ENCODE assay signal across 8 mouse cellular contexts in the genomic region with DNA sequence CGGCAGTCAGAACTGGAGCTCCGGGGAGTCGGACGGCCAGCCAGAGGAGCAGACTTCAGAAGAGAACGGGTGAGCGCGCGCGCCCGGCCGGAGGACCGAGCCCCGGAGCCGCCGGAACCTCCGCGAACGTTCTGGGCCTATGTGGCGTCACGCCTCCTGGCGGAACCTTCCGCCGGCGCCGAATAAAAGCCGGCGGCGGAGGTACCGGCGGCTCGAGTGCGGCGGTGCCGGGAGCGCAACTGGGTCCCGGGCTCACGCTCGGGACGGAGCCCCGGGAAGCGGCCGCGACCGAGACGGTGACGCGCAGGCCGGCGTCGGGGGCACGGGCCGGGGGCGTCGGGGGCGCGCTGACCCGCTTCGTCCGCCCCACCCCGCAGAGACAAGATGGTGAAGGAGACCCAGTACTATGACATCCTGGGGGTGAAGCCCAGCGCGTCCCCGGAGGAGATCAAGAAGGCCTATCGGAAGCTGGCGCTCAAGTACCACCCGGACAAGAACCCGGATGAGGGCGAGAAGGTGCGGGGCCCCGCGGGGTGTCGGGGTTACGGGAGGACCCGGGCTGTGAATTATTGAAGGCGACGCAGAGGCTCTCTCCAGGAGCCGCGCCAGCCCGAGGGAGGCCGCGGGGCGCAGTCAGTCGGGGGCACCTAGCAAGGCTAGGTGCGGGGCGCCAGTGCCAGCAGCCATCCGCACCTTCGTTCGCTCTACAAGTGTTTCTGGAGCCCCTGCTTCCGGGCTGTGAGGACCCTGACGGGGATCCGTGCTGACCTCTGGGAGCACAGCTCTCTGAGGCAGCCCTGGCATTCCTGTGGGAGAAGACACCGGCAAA. TPM values are rescaled to one million over a fixed set of nuclear protein-coding genes. Genes with fewer than 3 reads are reported as not detected.
DNase-seq lines count a peak whose midpoint lies in the region; ATAC-seq and TF ChIP-seq lines count a peak whose summit lies in the region.

No protein-coding gene starts in this region.

- peak; percentile 56; the same call in 1 of the 2 replicates for ATAC-seq in limb, embryonic 15.5 days (ENCODE audit: insufficient number of reproducible peaks, low FRiP score, low TSS enrichment, low read depth)
- peak; percentile 81 for ATAC-seq in midbrain, embryonic 16.5 days

- WGBS in heart, embryonic 10.5 days: under 1% methylated on average over 92 of the region's 92 CpGs
- WGBS in limb, embryonic 15.5 days: under 1% methylated on average over 88 of the region's 92 CpGs
- WGBS in midbrain, embryonic 16.5 days: under 1% methylated on average over 77 of the region's 92 CpGs

- TF ChIP-seq CTCF in bone marrow macrophage, adult 2 months (IDR thresholded peaks at IDR 0.05; ENCODE audit: low read depth, low read length): no peak
- no peak for TF ChIP-seq CTCF in embryonic fibroblast, embryonic 13.5 days (IDR thresholded peaks at IDR 0.05; ENCODE audit: borderline replicate concordance, insufficient read depth, low read length)

- H3K4me3 ChIP-seq in bone marrow macrophage, adult 2 months (ENCODE audit: insufficient read depth, low read length): peak overlapping the region; percentile 60
- H3K4me3 ChIP-seq in embryonic fibroblast, embryonic 13.5 days (ENCODE audit: insufficient read depth, low read length): peak overlapping the region; percentile 72
- H3K4me3 ChIP-seq in heart, embryonic 10.5 days: peak overlapping the region; percentile 84
- peak overlapping the region; percentile 76 for H3K4me3 ChIP-seq in limb, embryonic 15.5 days
- peak overlapping the region; percentile 81 for H3K4me3 ChIP-seq in midbrain, embryonic 16.5 days (ENCODE audit: low read depth, low read length)

- no peaks in the 10 kb centered on the region for H3K9me3 ChIP-seq in heart, embryonic 10.5 days
- H3K9me3 ChIP-seq in limb, embryonic 15.5 days: no peaks in the 10 kb centered on the region
- H3K9me3 ChIP-seq in midbrain, embryonic 16.5 days (replicated peaks; ENCODE audit: control insufficient read depth, low read length, poor library complexity, severe bottlenecking): no peaks in the 10 kb centered on the region

- peak overlapping the region; percentile 85 for H3K9ac ChIP-seq in limb, embryonic 15.5 days
- H3K9ac ChIP-seq in midbrain, embryonic 16.5 days (ENCODE audit: low read depth, low read length): peak overlapping the region; percentile 83

- H3K4me1 ChIP-seq in bone marrow macrophage, adult 2 months (ENCODE audit: control insufficient read depth, insufficient read depth, low read length): 0 out of 2 replicates have a peak, but pooled peaks cover under 1% of the 10 kb centered on the region
- peaks cover 9% of the 10 kb centered on the region for H3K4me1 ChIP-seq in embryonic fibroblast, embryonic 13.5 days (ENCODE audit: control insufficient read depth, insufficient read depth, low read length)
- peaks cover 43% of the 10 kb centered on the region for H3K4me1 ChIP-seq in heart, embryonic 10.5 days
- peaks cover 11% of the 10 kb centered on the region for H3K4me1 ChIP-seq in limb, embryonic 15.5 days
- H3K4me1 ChIP-seq in midbrain, embryonic 16.5 days (ENCODE audit: control insufficient read depth, insufficient read depth, low read length): peaks cover 6% of the 10 kb centered on the region

- peak overlapping the region; percentile 94 for H3K4me2 ChIP-seq in limb, embryonic 15.5 days
- peak overlapping the region; percentile 76 for H3K4me2 ChIP-seq in midbrain, embryonic 16.5 days (ENCODE audit: low read length)

- no peak overlapping the region for H3K27ac ChIP-seq in bone marrow macrophage, adult 2 months (ENCODE audit: insufficient read depth, low read depth, low read length)
- H3K27ac ChIP-seq in embryonic fibroblast, embryonic 13.5 days (ENCODE audit: insufficient read depth, low read length): no peak overlapping the region
- H3K27ac ChIP-seq in heart, embryonic 10.5 days: peak overlapping the region; percentile 93
- H3K27ac ChIP-seq in limb, embryonic 15.5 days: peak overlapping the region; percentile 47
- H3K27ac ChIP-seq in midbrain, embryonic 16.5 days (ENCODE audit: low read length): 0 out of 2 replicates have a peak overlapping the region, but pooled peaks have one; percentile 22

- no peak for TF ChIP-seq POLR2A in bone marrow macrophage, adult 2 months (IDR thresholded peaks at IDR 0.05; ENCODE audit: borderline replicate concordance, low read depth, low read length)
- peak; percentile 88; the same call in 1 of the 2 replicates for TF ChIP-seq POLR2A in embryonic fibroblast, embryonic 13.5 days (IDR thresholded peaks at IDR 0.05; ENCODE audit: low read depth, low read length)

- H3K27me3 ChIP-seq in heart, embryonic 10.5 days (ENCODE audit: insufficient read depth, poor library complexity, severe bottlenecking): peaks cover 35% of the 10 kb centered on the region
- H3K27me3 ChIP-seq in limb, embryonic 15.5 days: peaks cover 5% of the 10 kb centered on the region; the same call in 1 of the 2 replicates
- peaks cover 8% of the 10 kb centered on the region; the same call in 1 of the 2 replicates for H3K27me3 ChIP-seq in midbrain, embryonic 16.5 days (ENCODE audit: control insufficient read depth, insufficient read depth, low read depth, low read length)

- DNase-seq in 3T3-L1 (ENCODE audit: low read depth, low spot score): peak; percentile 29
- DNase-seq in heart, embryonic 10.5 days (ENCODE audit: low spot score): peak; percentile 88
- DNase-seq in kidney, adult 9 months: peak; percentile 77
- peak; percentile 77 to 80 for DNase-seq in spleen, postnatal 10 days (ENCODE audit: low spot score in 2 of 2)

- no peaks in the 10 kb centered on the region for H3K36me3 ChIP-seq in heart, embryonic 10.5 days
- no peaks in the 10 kb centered on the region for H3K36me3 ChIP-seq in limb, embryonic 15.5 days
- H3K36me3 ChIP-seq in midbrain, embryonic 16.5 days (ENCODE audit: control insufficient read depth, insufficient read depth, low read length): no peaks in the 10 kb centered on the region

RNA-seq across cellular contexts. Expression of a gene that starts 0.9 kb away (rescaled TPM):
- polyA plus RNA-seq in bone marrow macrophage, adult 2 months (2012; ENCODE audit: insufficient read depth, insufficient read length, missing spikeins): 0.19 and 0.27 TPM in 2 replicates
- polyA plus RNA-seq in embryonic fibroblast, embryonic 13.5 days (2011; ENCODE audit: insufficient read length, low read depth, missing spikeins): 14.7 and 16.3 TPM in 2 replicates
- polyA plus RNA-seq in heart, embryonic 10.5 days (2016; fragmentation: Nextera tagmentation; extraction: Ambion mirVana): 9.7 and 16.3 TPM in 2 replicates
- polyA plus RNA-seq in limb, embryonic 15.5 days (2015; fragmentation: Nextera tagmentation; extraction: Ambion mirVana): 10.1 and 14.8 TPM in 2 replicates
- polyA plus RNA-seq in midbrain, embryonic 16.5 days (2015; fragmentation: Nextera tagmentation; extraction: Ambion mirVana): 7.4 and 8.4 TPM in 2 replicates

RNA-seq across cellular contexts. Expression of a gene that starts 34.8 kb away (rescaled TPM):
- polyA plus RNA-seq in bone marrow macrophage, adult 2 months (2012; ENCODE audit: insufficient read depth, insufficient read length, missing spikeins): 32.7 and 39.9 TPM in 2 replicates
- polyA plus RNA-seq in embryonic fibroblast, embryonic 13.5 days (2011; ENCODE audit: insufficient read length, low read depth, missing spikeins): 80.0 and 81.6 TPM in 2 replicates
- polyA plus RNA-seq in heart, embryonic 10.5 days (2016; fragmentation: Nextera tagmentation; extraction: Ambion mirVana): 130 and 151 TPM in 2 replicates
- 150 and 151 TPM in 2 replicates for polyA plus RNA-seq in limb, embryonic 15.5 days (2015; fragmentation: Nextera tagmentation; extraction: Ambion mirVana)
- 90.0 and 91.9 TPM in 2 replicates for polyA plus RNA-seq in midbrain, embryonic 16.5 days (2015; fragmentation: Nextera tagmentation; extraction: Ambion mirVana)

RNA-seq across cellular contexts. Expression of a gene that starts 37.9 kb away (rescaled TPM):
- not detected in 2 replicates for polyA plus RNA-seq in bone marrow macrophage, adult 2 months (2012; ENCODE audit: insufficient read depth, insufficient read length, missing spikeins)
- polyA plus RNA-seq in embryonic fibroblast, embryonic 13.5 days (2011; ENCODE audit: insufficient read length, low read depth, missing spikeins): 0.55 and 0.56 TPM in 2 replicates
- 0.27 and 0.48 TPM in 2 replicates for polyA plus RNA-seq in heart, embryonic 10.5 days (2016; fragmentation: Nextera tagmentation; extraction: Ambion mirVana)
- 5.3 and 6.0 TPM in 2 replicates for polyA plus RNA-seq in limb, embryonic 15.5 days (2015; fragmentation: Nextera tagmentation; extraction: Ambion mirVana)
- polyA plus RNA-seq in midbrain, embryonic 16.5 days (2015; fragmentation: Nextera tagmentation; extraction: Ambion mirVana): 20.6 and 33.4 TPM in 2 replicates

Comparison
In these comparisons a context has a peak if more than half of its experiments do, and no peak if none do; other contexts are left out.
1. DNase-seq: peak in every context shown above with its lines; median percentile 88 in heart, embryonic 10.5 days; 78 in spleen, postnatal 10 days; 77 in kidney, adult 9 months; 29 in 3T3-L1.
2. H3K27ac ChIP-seq: peak in heart, embryonic 10.5 days (single experiment), limb, embryonic 15.5 days (single experiment) and midbrain, embryonic 16.5 days (single experiment); none in bone marrow macrophage, adult 2 months (single experiment) and embryonic fibroblast, embryonic 13.5 days (single experiment).
3. Peak in every context shown above with its lines, with median percentiles within 50 percentile points of each other: H3K4me3 ChIP-seq.